Mouse (Mus musculus) ES-E14 (cell line): ENCODE data around the gene Pabpn1. TPM values are rescaled to one million over a fixed set of nuclear protein-coding genes. Genes with fewer than 3 reads are reported as not detected.

Experiments used
- DNase-seq: peaks from one replicate; pipeline ENCODE4 v3.0.0-alpha.2; 2013; ENCODE audit warnings: low read depth, low spot score
- H3K27ac ChIP-seq: 2 replicates; pipeline ENCODE4 v1.5.1; 2012; ENCODE audit warnings: low read depth, mild to moderate bottlenecking, low read length, moderate library complexity, mixed read lengths; ENCODE audit not compliant: poor library complexity, insufficient read depth, severe bottlenecking
- H3K36me3 ChIP-seq: 2 replicates; pipeline ENCODE4 v1.6.1; 2012; ENCODE audit warnings: mild to moderate bottlenecking, low read length, moderate library complexity, mixed read lengths; ENCODE audit not compliant: control insufficient read depth, poor library complexity, insufficient read depth, severe bottlenecking
- H3K4me1 ChIP-seq, 2 experiments: fragments of 150-350 bp in 1 of 2; sonication (generic) in 1 of 2; 2 replicates each; pipeline ENCODE4 v1.6.1; 2012; ENCODE audit warnings: low read length in 2 of 2, mild to moderate bottlenecking in 1 of 2, mixed read lengths in 1 of 2; ENCODE audit not compliant: control insufficient read depth in 2 of 2, insufficient read depth in 2 of 2, poor library complexity in 1 of 2
- H3K4me3 ChIP-seq, 2 experiments: fragments of 150-350 bp in 1 of 2; sonication (generic) in 1 of 2; 2 replicates each; pipeline ENCODE4 v1.5.1; 2012; ENCODE audit warnings: low read length in 2 of 2, low read depth in 1 of 2, mild to moderate bottlenecking in 1 of 2, mixed read lengths in 1 of 2; ENCODE audit not compliant: insufficient read depth in 1 of 2, poor library complexity in 1 of 2, severe bottlenecking in 1 of 2
- H3K9ac ChIP-seq: 2 replicates; pipeline ENCODE4 v1.6.1; 2012; ENCODE audit warnings: low read depth, mild to moderate bottlenecking, low read length, mixed read lengths; ENCODE audit not compliant: poor library complexity, insufficient read depth, severe bottlenecking
- H3K9me3 ChIP-seq: fragments of 150-350 bp; sonication (generic); 2 replicates; pipeline ENCODE4 v1.6.1; 2012; ENCODE audit warnings: low read depth, mild to moderate bottlenecking, low read length; ENCODE audit not compliant: control insufficient read depth, insufficient read depth
- CHD2 ChIP-seq: IDR thresholded peaks from 2 replicates; pipeline ENCODE4 v1.6.1; 2014; ENCODE audit warnings: mild to moderate bottlenecking, low read depth, low read length, inconsistent platforms
- HCFC1 ChIP-seq: IDR thresholded peaks from 2 replicates; pipeline ENCODE4 v1.6.1; 2012; ENCODE audit warnings: low read length, inconsistent platforms, borderline replicate concordance; ENCODE audit not compliant: insufficient read depth
- MAFK ChIP-seq: IDR thresholded peaks from 2 replicates; pipeline ENCODE4 v1.6.1; 2014; ENCODE audit warnings: mild to moderate bottlenecking, low read depth, low read length, inconsistent platforms; ENCODE audit not compliant: insufficient read depth
- ZC3H11A ChIP-seq: IDR thresholded peaks from 2 replicates; pipeline ENCODE4 v1.6.1; 2012; ENCODE audit warnings: low read depth, mild to moderate bottlenecking, inconsistent platforms, low read length, borderline replicate concordance
- ZNF384 ChIP-seq: IDR thresholded peaks from 2 replicates; pipeline ENCODE4 v1.6.1; 2012; ENCODE audit warnings: low read depth, low read length, inconsistent platforms
- in situ Hi-C, 2 experiments: fragments of 600-800 bp; cut with MboI; formaldehyde crosslinking; loops; one replicate each; pipeline ENCODE4 v1.15.1; 2025; ENCODE audit warnings: low sequenced_read_pairs in 2 of 2, inconsistent platforms in 1 of 2; ENCODE audit not compliant: unreplicated experiment in 2 of 2
- total RNA-seq: library from RNA; depleted of rRNA; stranded (reverse); fragments of 300-350 nt; gene quantifications from 2 replicates; pipeline ENCODE4 v1.2.3, GENCODE M21; 2012; rRNA removed

Gene Pabpn1
- 76.8 and 117 TPM in 2 replicates for total RNA-seq

GRCm38 (mm10) chr14:54892200-54892599 lies at the start of gene Pabpn1:
Pabpn1 (plus strand) TSS chr14:54892500.
- peaks cover 5% of the 10 kb centered on the region in 2 experiments for H3K4me1 ChIP-seq
- peak within 1 kb of the TSS; percentile 31; the same call in 1 of the 2 replicates for H3K27ac ChIP-seq
- in situ Hi-C loops: loop anchor here in 1 of 2 experiments (10.0 kb wide), 1 partner anchor 193 kb away; no protein-coding TSS in a partner anchor
- H3K9me3 ChIP-seq: no peaks in the 10 kb centered on the region
- H3K4me3 ChIP-seq: peak within 1 kb of the TSS; percentile 28 to 67
- H3K36me3 ChIP-seq: peaks cover 12% of the 10 kb centered on the region
- H3K9ac ChIP-seq: peak within 1 kb of the TSS; percentile 25; the same call in 1 of the 2 replicates
- TF ChIP-seq CHD2 (no peak), ZNF384 (no peak), MAFK (no peak), ZC3H11A (no peak), HCFC1 (no peak)
- no peak for DNase-seq

GRCm38 (mm10) chr14:54843461-54843860 lies 48.8 kb upstream of the Pabpn1 start:
- peak; percentile 26 for DNase-seq
- H3K9me3 ChIP-seq: no peaks in the 10 kb centered on the region
- TF ChIP-seq MAFK: no peak
- no peak for TF ChIP-seq ZNF384
- no peak for TF ChIP-seq HCFC1
- no peak for TF ChIP-seq ZC3H11A
- H3K27ac ChIP-seq: no peak overlapping the region
- no peak overlapping the region for H3K4me3 ChIP-seq
- H3K36me3 ChIP-seq: no peaks in the 10 kb centered on the region
- in situ Hi-C loops: loop anchor here in 1 of 2 experiments (10.0 kb wide), 1 partner anchor 171 kb away; the partner anchor contains the start of gene Ngdn
- no peak overlapping the region for H3K9ac ChIP-seq
- H3K4me1 ChIP-seq: no peaks in the 10 kb centered on the region

DNA sequence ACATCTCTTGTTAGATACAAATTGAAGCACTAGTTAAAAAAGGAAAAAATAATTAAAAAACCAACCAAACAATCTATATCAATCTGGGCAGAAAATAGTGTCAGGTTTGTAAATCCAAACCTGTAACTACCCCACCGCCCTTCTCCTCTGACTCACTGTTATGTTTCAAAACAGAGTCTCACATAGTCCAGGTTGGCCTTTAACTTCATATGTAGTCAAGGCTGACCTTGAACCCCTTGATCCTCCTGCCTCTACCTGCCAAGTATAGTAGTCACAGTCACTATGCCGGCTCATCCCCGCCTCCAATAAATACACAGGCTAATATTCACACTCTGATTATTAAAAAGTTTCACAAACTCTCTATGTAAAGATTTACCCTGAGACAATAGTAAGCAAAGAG lies 36.6 kb upstream of the Pabpn1 start:
- Histone ChIP-seq H3K4me1 (no peaks in the 10 kb centered on the region), H3K4me3 (no peak overlapping the region), H3K36me3 (peaks cover 9% of the 10 kb centered on the region), H3K9ac (no peak overlapping the region), H3K27ac (no peak overlapping the region), H3K9me3 (no peaks in the 10 kb centered on the region)
- in situ Hi-C loops: no loop called here
- DNase-seq: no peak
- TF ChIP-seq MAFK (no peak), ZC3H11A (no peak), HCFC1 (no peak), ZNF384 (no peak), CHD2 (no peak)

- in situ Hi-C loops: no loop called here
- TF ChIP-seq ZC3H11A (no peak), HCFC1 (no peak), ZNF384 (no peak), CHD2 (no peak), MAFK (no peak)
- Histone ChIP-seq H3K36me3 (peaks cover 9% of the 10 kb centered on the region), H3K4me3 (no peak overlapping the region), H3K9me3 (no peaks in the 10 kb centered on the region), H3K27ac (no peak overlapping the region), H3K9ac (no peak overlapping the region), H3K4me1 (no peaks in the 10 kb centered on the region)
- DNase-seq: no peak
These were observed 35.6 kb upstream of the Pabpn1 start for GRCm38 (mm10) chr14:54856703-54857102.

DNA sequence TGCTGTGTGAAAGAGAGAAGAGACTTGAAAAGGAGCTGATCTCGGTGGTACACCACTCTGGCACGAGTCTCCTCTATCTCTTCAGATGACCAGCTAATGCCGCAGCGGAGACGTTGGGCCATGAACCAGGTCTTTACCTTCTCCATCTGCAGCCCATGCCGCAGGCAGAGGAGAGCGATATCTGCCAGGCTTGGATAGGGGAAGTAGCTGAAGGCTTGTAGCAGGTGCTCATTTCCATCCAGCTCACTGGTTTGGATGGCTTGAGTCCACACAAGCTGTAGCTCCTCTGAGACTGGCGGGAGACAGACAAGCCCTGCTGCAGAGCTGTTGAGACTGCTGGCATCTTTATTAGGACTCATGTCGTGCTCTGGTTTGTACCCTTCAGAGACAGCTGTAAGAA lies 34.4 kb upstream of the Pabpn1 start:
- H3K4me3 ChIP-seq: no peak overlapping the region
- H3K36me3 ChIP-seq: peaks cover 9% of the 10 kb centered on the region
- in situ Hi-C loops: no loop called here
- DNase-seq: no peak
- H3K4me1 ChIP-seq: no peaks in the 10 kb centered on the region
- no peak overlapping the region for H3K27ac ChIP-seq
- H3K9me3 ChIP-seq: no peaks in the 10 kb centered on the region
- H3K9ac ChIP-seq: no peak overlapping the region
- TF ChIP-seq ZNF384 (no peak), ZC3H11A (no peak), HCFC1 (no peak), CHD2 (no peak), MAFK (no peak)
